Mouse (Mus musculus) cerebellum, adult 9-11 months (tissue): ENCODE data around the gene Wdr60.
A peak's percentile ranks its signal among the peaks of the same experiment; 100 is the strongest.
"Not testable (repeated sequence)": the region's sequence is repeated elsewhere in the genome, so short reads cannot be mapped to it uniquely, and the experiment has no call there.

ENCODE experiments used
- DNase-seq: peaks from one replicate; pipeline ENCODE4 v3.0.0; 2022

The Wdr60 gene

DNA sequence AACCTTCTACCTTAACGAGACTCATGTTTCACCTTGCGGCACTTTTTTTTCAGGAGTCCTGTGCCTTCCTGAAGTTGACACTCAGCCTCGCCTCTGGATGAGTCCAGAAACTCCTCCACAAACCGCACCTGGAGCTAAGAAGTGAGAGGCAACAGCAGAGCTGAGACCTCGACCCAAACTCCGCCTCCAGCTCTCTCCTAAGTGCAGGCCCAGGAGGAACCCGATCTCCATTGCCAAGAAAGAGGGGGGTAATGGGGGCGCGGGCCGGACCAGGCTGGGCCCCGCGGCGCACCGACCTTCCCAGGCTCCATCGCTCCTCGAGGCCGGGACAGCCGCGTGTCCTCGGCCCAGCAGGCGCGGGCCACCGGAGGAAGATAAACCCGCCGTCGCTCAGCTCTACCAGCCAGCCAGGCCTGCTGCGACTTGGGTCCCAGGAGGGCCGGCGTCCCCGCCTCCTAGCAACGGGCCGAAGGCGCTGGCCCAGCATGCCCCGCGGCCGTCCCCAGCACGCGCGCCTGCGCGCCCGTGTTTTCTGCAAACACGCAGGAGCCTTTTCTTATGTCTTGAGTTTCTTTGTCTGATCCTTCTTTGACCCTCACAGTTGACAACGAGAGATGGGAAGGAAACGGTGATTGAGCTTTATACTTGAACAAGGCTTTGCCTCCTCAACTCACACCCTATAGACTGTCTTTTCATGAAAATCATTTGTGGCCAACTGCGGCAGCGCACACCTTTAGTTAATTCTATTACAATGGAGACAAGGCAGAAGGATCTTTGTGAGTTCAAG lies at the start of gene Wdr60:
TSS of gene Wdr60 (minus strand) at position 468 of the 787 bp plus-strand sequence.
- peak; percentile 90 for DNase-seq

DNA sequence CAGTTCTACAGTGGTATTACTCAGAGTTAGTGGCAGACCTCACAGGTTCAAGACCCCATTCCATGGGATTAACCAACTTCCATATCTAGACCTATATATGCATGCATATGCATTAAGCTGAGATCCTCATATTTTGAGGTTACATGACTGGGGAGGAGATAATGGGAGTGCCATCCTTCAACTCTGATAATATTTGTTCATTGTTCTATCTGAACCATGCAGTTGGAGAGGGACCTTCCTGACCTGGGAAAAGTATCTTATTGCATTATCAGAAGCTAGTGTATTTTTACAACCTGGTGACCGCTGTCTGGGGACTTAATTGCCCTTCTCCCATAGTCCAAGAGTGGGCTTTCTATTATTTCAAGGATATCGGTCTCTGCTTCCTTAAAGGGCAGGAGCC lies 45.8 kb upstream of the Wdr60 start:
- no peak for DNase-seq

DNA sequence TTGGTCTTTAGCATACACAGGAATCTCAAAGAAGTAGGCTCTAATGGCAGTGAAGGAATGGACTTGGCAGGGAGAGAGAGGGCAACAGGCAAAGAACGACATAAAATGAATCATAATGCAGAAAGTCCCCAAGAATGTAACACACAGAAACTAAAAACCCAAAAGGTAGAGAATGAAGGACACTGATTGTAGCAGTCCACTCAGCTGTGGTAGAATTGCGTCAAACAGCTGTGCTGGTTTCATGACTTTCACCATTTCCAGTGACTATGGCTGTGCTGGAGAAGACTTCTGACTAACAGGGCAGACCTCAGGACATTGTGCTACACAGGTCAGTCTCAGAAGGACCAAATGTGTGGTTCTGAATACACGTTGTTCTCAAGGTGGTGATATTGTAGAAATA lies 45.0 kb upstream of the Wdr60 start:
- no peak for DNase-seq

DNA sequence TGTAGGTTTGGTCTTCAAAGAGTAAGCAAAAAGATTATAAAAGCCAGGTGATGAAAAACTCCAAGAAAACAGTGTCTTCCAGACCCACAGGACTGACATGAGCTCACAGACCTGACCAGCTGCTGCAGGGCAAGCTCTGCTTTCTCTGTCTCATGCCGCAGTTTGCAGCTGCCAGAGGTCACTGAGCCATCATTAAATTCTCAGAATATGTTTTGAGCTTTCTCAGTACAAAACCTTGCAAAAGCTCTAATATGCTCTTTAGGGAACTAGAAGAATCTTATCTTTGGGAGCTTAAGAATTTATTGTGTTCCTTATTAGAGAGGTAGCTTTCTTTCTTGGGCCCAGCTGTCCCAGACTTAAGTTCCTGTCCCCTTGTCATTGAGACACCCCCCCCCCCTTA lies 43.2 kb upstream of the Wdr60 start:
- no peak for DNase-seq

DNA sequence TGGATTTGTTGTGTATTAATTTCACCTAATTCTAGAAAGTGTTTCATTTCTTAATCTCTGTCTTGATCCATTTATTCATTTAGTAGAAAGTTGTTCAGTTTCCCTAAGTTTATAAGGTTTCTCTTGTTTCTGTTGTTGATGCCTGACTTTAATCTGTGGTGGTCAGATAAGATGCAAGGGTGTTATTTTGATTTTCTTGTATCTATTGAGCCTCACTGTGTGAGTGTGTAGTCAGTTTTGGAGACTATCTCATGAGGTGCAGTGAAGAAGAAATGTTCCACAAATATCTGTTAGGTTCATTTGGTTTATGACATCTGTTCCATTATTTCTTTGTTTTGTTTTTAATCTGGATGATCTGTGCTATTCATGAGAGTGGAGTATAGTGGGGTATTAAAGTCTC lies 39.4 kb upstream of the Wdr60 start:
- DNase-seq = no peak

DNA sequence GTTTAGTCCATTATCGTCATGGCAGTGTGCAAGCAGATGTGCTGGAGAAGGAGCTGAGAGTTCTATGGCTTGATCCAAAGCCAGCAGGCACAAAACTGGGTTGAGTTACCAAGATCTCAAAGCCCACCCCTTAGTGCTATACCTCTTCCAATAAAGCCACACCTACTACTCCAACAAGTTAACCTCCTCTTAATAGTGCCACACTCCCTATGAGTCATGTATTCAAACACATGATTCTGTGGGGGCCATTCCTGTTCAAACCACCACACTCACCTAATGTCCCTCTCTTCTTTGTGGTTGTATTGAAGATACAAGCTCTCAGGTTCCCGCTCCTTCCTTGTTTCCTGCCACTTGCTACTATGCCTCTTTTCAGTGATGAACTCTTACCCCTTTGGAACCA lies 37.1 kb upstream of the Wdr60 start:
- DNase-seq = no peak

DNA sequence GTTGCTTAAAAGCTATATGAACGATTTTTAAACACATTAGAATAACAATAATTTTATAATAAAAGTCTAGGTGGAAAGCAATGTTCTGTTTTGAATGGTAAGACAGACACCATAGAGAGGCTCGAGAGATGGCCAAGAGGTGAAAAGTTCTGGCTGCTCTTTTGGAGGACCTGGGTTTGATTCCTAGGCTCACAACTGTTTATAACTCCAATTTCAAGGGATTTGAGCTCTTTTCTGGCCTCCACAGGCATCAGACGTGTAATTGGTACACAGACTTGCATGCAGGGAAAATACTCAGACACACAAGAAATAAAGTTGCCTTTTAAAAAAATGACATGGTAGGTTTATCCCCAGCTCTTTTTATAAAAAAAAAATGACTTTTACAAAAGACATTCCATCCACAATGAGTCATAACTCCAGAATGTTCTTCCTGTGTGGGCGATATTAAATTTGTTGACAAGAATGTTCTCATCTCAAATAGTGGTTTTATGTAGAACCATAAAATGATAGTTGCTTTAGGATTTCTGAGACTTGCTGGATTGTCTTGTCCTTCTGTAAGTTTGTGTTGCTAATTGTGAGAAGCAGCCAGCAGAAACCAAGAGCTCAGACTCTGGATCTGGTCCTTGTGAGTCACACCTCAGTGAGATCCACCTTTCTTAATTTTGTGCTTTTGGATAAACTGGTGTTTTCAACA lies 30.9 kb upstream of the Wdr60 start:
- DNase-seq = no peak

DNA sequence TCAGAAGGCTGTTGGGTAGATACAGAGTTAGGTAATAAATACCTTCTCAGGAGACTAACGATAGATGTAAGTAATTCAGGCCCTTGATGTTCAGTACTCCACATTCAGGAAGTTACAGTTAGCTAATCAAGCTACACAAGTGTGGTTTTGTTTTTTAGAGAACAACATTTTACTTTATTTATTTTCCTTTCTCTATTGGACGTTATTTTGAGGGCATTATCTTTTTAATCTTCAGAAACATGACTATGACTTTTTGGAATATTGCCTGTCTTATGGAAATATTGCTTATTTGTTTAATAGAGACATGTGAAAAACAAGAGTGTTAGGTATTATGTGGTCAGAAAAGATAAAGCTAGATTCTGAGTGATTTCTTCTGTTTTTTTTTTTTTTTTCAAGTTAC lies 30.4 kb upstream of the Wdr60 start:
- DNase-seq = no peak

DNA sequence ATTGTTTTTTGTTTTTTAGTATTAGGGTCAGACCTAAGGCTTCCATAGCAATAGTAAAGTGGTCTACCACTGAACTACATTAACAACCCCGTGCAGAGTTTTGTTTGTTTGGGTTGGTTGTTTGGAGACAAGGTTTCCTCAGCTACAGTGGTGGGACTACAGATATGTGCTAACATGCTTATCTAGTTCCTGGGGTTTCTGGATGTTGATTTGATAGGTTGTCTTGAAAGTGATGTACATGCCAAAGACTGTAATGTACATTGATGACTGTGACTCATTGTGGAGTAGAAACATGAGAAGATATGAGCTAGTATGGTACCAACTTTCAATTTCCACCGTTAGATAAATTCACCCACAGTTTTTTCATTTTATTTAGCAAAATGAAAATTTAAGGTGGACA lies 20.7 kb upstream of the Wdr60 start:
- DNase-seq = no peak

DNA sequence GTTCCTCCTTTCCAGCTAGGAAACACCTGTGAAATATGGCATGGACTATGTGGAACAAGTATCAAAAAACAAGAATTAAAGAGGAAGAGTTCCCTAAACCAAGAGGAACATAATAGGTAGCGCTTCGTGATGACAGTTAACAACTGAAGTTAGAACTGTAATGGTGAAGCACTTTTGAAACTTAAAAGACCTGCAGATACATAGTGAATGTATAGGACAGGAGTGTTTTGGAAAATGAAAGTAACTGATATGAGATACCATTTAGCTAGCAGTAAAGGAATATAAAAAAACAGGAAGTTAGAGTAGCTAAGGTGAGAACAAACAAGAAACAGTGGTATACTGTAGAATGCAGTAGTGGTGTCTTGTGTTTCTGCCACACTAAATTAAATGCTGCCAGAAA lies 20.0 kb upstream of the Wdr60 start:
- no peak for DNase-seq

DNA sequence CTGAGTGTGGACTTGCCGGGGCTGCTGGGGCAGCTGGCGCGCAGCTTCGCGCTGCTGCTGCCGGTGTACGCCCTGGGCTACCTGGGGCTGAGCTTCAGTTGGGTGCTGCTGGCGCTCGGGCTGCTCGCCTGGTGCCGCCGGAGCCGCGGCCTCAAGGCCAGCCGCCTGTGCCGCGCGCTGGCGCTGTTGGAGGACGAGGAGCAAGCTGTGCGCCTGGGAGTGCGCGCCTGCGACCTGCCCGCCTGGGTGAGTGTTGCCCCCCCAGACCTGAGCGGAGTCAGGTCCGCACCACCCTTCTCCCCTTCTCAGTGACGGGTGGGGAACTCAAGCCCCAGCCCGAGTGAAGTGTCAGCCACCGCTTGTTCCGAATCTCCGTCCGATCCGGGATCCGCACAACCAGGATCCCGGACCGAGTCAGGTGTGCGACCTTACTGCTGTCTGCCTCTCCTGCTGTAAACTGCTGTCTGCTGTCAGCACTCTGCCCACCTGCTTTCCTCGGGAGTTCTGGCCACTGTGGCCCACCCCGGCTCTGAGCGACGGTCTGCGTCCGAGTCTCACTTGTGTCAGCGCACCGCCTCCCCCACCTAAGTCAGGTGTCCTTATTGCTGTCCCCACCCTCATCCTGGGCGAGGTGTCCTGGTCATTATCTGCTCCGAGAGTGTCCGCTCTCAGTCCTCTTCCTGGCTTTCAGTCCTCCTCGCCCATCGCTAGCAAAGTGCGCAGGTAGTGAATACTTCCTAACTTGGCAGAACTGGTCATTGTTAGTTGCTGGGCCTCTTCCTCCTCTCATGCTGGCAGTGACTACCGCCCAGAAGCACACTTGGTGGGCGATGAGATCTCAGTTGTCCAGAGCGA lies 18.8 kb upstream of the Wdr60 start:
- peak; percentile 67 for DNase-seq

DNA sequence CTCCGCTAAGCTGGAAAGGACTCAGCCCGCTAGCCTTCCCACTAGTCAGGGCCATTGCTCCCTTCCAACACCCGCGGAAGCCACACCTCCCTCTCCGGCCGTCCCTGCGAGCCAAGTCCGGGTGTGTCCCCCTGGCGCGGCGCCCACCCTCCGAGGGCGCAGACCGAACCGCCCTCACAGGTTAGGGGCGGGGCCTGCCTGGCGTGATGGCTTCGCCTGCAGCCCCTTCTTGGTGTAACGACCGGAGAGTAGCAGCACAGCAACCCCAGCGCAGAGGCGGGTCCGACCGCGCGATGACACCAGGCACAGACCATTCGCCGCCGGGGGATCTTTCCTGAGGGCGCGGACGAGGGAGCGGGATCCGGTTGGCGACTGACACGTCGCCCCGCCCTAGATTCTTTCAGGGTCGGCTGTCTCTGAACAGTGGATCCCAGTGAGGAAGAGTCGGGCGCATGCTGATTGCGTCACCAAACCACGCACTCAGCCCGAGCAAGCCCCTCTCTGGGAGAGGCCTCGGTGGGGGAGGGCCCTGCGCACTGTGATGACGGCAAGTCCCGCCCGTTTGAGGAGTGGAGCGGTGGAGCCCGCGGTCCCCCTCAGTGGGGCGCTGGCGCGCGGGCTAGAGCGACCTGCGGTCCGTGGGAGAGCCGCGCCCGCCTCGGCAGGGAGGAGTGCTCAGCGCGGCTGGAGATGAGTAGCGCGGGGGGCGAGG lies 18.0 kb upstream of the Wdr60 start, which contains the start of gene Esyt2:
TSS of gene Esyt2 (plus strand) at position 544 of the 712 bp plus-strand sequence.
- peak; percentile 99 for DNase-seq

DNA sequence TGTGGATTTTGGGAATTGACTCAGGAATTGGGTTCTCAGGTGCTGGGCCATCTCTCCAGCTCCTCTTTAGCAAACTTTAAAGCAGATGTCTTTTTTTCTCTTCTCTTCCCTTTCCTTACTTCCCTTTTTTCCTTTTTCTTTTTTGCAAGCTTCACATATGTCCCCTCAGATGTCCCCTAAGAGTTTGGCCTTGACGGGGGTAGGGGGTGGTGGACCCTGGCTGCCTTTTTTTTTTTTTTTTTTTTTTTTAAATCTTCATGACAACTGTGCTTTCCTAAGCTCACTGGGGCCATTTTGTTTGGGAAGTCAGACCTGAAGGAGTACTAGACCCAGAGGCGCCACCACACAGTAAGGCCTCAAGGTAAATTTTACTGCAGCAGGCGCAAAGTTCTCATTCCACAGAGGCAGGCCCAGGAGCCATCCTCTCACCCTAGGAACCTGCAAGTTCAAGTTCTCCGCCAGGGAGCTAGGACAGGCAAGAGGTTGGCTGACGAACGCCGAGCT lies 17.4 kb upstream of the Wdr60 start:
- DNase-seq = no peak

DNA sequence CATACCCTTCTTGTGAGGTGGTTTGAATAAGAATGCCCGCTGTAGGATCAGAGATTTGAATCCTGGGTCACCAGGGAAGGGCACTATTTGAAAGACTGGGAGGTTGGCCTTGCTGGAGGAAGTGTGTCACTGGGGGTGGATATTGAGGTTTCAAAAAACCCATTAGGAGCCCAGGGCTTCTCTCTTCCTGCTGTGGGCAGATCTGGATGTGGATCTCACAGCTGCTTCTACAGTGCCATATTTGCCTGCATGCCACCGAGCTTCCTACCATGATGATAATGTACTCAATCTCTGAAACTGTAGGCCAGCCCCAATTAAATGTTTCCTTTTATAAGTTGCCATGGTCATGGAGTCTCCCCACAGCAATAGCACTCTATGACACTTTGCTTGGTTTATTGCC lies 16.4 kb upstream of the Wdr60 start:
- no peak for DNase-seq

DNA sequence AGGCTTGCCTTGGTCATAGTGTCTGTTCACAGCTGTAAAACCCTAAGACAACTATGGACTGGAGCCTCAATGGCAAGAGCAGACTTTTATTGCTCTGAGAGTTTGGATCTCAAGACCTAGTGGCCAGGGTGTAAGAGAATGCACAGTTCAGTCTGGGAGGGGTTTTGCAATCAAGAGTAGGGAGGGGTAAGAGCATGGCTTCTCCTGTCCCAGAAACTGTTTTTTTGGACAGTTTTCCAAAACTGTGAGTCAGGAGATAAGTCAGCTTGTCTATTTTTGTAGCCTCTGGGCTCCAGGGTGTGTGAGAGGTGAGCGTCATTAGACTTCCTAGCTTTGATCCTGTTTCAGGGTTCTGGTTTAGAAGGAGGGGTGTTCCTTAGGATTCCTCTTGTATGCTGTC lies 15.7 kb upstream of the Wdr60 start:
- no peak for DNase-seq

DNA sequence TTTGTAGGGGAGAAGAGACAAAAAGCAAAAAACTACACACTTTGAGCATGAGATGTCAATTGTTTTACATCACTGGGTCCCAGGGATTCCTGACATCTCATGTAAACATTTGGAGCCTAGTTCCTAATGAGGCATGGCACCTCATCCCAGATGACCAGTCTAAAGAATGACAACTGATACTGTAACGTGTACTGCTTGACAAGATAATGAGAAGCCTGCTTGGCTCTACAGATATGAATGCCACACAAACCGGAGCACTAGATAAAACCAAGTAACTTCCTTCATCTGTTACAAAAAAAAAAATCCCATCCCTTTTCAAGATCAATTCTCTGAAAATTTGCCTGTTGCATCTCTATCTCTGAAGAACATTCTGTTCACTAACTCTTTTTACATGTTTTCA lies 14.1 kb upstream of the Wdr60 start:
- no peak for DNase-seq

DNA sequence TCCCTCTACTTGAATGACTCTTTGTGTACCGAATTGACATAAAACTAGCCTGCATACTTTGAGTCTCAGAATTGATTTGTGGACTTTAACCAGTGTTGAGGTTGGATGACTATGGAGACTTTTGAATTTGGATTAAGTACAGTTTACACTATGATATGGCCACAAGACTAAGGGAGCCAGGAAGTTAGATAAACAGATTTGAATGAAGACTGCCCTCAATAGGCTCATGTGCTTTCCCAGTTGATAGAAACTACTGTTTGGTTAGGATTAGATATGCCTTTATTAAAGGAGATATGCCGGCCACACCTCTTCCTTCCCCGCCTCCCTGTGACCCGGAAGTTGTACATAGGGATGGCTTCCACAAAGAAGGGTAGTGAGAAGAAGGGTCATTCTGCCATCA lies 12.8 kb upstream of the Wdr60 start:
- no peak for DNase-seq

DNA sequence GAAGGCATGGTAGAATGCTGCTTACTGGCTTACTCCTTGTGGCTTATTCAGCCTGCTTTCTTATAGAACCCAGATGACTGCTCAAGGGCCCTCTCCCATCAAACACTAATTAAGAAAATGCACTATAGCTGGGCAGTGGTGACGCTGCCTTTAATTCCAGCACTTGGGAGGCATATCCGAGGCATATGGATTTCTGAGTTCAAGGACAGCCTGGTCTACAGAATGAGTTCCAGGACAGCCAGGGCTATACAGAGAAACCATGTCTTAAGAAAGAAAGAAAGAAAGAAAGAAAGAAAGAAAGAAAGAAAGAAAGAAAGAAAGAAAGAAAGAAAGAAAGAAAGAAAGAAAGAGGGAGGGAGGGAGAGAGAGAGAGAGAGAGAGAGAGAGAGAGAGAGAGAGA lies 12.3 kb upstream of the Wdr60 start, which contains the start of gene Gm11027:
TSS of gene Gm11027 (plus strand) at position 301 of the 400 bp plus-strand sequence.
- not testable (repeated sequence) for DNase-seq

DNA sequence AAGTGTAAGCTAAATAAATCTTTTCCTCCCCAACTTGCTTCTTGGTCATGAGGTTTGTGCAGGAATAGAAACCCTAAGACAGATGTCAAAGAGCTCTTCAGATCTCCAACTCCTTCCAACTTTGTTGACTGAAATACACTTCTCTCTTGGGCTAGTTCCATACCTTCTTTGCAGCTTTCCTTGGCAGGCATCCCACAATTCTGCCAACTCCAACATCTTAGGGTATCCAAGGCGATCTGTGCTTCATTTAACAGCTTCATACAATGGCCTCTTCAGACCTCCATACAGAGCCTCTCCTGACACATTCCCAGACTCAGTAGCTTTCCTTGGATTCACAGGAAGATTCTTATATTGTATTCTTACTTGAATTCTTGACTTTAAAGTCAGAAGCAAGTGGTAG lies 10.9 kb upstream of the Wdr60 start:
- DNase-seq = no peak

DNA sequence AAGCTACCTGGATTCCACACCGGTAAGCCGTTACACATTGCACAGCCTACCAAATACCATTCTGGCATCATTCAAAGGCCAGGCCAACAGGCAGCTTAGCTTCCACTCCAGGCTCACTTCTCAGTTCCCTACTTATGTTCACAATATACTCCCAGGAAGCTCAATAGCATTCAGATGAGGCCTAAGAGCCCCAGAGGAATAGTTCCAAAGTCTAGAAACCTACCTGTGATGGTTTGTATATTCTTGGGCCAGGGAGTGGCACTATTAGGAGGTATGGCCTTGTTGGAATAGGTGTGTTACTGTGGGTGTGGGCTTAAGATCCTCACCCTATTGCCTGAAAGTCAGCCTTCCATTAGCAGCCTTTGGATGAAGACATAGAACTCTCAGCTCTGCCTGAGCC lies 8.2 kb upstream of the Wdr60 start:
- no peak for DNase-seq

DNA sequence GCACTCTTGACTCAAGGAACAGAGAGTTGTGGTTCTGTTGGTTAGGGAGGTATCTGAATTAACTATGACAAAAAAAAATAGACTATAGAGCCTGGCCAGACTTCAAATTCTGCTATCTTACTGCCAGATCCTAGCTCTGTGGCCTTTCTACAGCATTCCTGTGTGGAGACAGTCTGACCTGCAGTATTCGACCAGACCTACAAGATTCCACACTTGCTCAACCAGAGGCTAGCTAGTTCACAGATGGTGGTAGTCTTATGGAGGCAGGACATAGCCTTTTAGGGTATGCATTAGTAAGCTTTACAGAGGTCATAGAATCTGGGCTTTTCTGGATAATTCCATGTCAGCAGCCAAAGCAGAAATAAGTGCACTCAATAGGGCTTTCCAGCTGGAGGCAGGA lies 7.7 kb upstream of the Wdr60 start:
- no peak for DNase-seq

DNA sequence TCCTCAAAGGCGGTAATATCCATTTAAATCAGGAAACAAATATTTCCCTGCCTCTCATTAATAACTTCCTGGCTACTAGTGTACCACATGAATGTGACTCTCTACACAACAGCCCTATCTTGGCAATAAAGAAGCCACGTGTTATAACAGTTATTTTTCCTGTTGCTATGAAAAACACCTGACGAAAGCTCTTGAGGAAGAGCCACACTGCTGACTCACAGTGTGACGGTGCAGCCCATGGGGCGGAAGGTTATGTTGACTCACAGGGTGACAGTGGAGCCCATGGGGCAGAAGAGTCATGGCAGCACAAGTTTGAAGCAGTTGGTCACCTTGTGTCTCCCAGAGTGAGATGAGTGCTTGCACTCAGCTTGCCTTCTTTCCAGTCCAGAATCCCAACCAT lies 6.6 kb upstream of the Wdr60 start:
- DNase-seq = no peak

DNA sequence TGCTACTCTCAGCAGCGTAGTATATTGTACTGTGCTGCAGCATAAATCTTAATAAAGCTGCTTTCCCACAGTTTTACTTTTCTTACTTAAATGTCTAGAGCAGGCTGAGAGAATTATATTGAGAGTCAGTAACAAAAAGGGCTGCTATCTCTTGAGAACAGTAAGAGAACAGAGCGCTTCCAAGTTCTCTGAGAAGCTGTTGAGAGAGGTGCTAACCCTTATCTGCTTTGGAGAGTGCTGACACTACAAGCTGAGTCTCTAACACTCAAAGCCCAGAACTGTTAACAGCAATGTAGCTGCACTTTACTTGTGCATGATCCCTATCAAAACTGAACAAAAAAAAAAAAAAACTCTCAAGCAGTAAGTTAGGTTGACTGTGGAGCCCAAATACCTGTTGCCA lies 2.5 kb upstream of the Wdr60 start:
- no peak for DNase-seq
